Mouse (Mus musculus) spleen, postnatal 36 days (tissue): ENCODE data around the gene Gm47189.
A peak's percentile ranks its signal among the peaks of the same experiment; 100 is the strongest.
"Not testable (repeated sequence)": the region's sequence is repeated elsewhere in the genome, so short reads cannot be mapped to it uniquely, and the experiment has no call there.

Experiments used
- DNase-seq, 2 experiments: peaks; one replicate each; pipeline ENCODE4 v3.0.0; 2022; ENCODE audit warnings: low spot score in 2 of 2, mixed read lengths in 1 of 2

Gene Gm47189

DNA sequence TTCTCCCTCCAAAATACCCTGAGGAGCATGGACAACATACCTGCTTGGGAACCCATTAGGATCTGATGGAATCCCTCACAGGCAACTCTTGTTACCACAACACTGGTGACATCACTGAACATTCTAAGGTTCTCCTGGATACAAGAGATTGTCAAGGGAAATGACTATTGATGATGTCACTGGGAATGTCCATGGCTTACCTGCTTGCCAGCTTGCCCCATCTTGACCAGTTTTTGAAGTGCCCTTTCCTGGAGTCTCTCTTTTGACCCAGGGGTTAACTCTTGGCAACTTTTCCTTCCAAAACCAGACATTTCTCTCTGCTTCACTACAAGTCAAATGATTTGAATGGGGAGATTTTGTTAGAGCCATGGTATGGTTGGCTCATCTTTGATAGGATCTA, at the start of gene Gm47189:
Gm47189 (minus strand) TSS at position 101 of the 400 bp plus-strand sequence.
- DNase-seq = not testable (repeated sequence)

DNA sequence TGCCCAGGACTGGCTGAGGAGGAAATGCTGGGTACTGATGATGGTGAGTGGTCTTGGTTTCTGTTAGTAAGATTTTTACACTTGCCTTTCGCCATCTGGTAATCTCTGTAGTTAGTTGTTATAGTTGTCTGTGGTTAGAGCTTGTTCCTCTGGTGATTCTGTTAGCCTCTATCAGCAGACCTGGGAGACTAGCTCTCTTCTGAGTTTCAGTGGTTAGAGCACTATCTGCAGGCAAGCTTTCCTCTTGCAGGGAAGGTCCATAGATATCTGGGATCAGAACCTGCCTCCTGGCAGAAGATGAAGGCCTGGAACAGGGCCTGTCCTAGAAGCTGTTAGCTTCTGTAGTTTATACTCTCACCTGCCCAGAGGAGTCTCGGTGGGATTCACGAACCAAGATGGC, 16.3 kb downstream of the Gm47189 start:
- peak; percentile 0 to 1 for DNase-seq

DNA sequence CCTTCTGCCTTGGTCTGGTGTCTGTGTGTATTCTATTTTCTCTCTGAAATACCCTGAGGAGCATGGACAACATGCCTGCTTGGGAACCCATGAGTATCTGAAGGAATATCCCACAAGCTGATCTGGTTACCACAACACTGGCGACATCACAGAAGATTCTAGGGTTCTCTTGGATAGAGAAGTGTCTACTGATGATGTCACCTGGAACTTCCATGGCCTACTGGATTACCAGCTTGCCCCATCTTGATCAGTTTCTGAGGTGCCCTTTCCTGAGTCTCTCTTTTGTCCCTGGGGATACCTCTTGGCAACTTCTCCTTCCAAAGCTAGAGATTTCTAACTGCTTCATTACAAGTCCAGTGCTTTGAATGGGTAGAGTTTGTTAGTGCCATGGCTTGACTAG, 21.7 kb downstream of the Gm47189 start, which contains the start of gene Gm7929:
Gm7929 (minus strand) TSS at position 101 of the 400 bp plus-strand sequence.
- DNase-seq = not testable (repeated sequence)

DNA sequence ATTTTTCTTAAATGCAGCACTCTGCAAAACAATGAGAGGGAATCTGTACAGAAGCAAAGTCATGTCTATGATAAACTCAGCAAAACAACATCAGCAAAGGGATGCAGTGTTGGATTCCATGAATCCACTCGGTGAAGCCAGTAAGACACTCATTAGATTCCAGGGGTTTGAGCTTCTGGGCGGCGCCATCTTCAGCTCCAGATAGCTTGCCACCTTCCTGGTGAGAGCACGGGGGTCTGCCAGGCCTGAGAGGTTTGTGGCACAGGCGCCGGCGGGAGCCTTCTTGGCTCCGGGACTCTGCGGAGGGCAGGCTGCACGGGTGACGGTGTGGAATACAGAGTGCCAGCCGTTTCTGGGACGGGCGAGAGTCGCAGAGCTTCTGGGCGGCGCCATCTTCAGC, 48.8 kb downstream of the Gm47189 start:
- DNase-seq = not testable (repeated sequence)

DNA sequence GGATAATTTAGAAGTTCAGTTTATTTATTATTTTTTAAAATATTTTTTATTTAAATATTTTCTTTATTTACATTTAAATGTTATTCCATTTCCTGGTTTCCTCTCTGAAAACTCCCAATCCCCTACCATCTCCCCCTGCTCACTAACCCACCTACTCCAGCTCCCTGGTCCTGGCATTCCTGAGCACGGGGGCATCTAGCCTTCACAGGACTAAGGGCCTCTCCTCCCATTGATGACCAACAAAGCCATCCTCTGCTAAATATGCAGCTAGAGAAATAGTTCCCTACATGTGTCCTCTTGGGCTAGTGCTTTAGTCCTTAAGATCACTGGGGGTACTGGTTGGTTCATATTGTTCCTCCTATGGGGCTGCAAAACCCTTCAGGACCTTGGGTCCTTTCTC, 55.1 kb downstream of the Gm47189 start:
- DNase-seq = not testable (repeated sequence)
